Mouse (Mus musculus) urinary bladder, postnatal 4 days (tissue): ENCODE data around the gene Mettl27.

Source experiments
- DNase-seq, 2 experiments: peaks; one replicate each; pipeline ENCODE4 v3.0.0; 2021 to 2022; ENCODE audit warnings: low spot score in 2 of 2

The Mettl27 gene

GRCm38 (mm10) chr5:134985633-134986297, 53.6 kb downstream of the Mettl27 start, which contains the start of gene Cldn3:
TSS of gene Cldn3 (plus strand) at chr5:134986214.
- peak in 1 of 2 experiments; percentile 66 for DNase-seq

DNA sequence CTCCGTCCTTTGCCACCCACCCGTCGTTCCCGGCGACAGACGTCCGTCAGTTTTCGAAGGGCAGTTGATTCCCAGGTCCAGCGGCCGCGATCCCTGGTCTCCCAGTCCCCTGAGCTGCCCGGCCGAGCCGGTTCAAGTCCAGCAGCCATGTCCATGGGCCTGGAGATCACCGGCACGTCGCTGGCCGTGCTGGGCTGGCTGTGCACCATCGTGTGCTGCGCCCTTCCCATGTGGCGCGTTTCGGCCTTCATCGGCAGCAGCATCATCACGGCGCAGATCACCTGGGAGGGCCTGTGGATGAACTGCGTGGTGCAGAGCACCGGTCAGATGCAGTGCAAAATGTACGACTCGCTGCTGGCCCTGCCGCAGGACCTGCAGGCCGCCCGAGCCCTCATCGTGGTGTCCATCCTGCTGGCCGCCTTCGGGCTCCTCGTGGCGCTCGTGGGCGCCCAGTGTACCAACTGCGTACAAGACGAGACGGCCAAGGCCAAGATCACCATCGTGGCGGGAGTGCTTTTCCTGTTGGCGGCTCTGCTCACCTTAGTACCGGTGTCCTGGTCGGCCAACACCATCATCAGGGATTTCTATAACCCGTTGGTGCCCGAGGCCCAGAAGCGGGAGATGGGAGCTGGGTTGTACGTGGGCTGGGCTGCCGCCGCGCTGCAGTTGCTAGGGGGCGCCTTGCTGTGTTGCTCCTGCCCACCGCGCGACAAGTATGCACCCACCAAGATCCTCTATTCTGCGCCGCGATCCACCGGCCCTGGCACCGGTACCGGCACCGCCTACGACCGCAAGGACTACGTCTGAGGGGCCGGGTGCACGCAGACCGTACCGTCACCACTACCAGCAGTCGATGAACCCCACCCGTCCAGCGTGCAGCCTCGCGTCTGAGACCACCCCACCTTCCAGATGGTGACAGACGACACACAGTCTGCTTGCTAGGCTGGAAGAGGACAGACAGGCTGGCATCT, 54.4 kb downstream of the Mettl27 start:
- DNase-seq: no peak

- no peak for DNase-seq
These were observed 57.0 kb downstream of the Mettl27 start for GRCm38 (mm10) chr5:134989166-134989565.

- DNase-seq: no peak
These were observed 57.6 kb downstream of the Mettl27 start for GRCm38 (mm10) chr5:134989741-134990140.
